Mouse (Mus musculus): ENCODE measurements around the gene Ccdc169. TPM values are rescaled to one million over a fixed set of nuclear protein-coding genes. Genes with fewer than 3 reads are reported as not detected.

Ccdc169 gene
- polyA plus RNA-seq, 1 experiment from 2014 or later, result 0.13 TPM

- Histone ChIP-seq H3K27ac (no peak overlapping the region), H3K4me2 (no peak overlapping the region), H3K27me3 (no peaks in the 10 kb centered on the region), H3K9ac (no peak overlapping the region), H3K4me3 (no peak overlapping the region), H3K4me1 (no peaks in the 10 kb centered on the region), H3K36me3 (peaks cover 92% of the 10 kb centered on the region), H3K9me3 (no peaks in the 10 kb centered on the region)
- WGBS, result 89% methylated on average over 4 of the region's 4 CpGs
- ATAC-seq (ENCODE audit: insufficient number of reproducible peaks, low FRiP score, low TSS enrichment, low read depth), result no peak
Measured at GRCm38 (mm10) chr3:55129181-55129692, 7.9 kb upstream of the Ccdc169 start.

DNA sequence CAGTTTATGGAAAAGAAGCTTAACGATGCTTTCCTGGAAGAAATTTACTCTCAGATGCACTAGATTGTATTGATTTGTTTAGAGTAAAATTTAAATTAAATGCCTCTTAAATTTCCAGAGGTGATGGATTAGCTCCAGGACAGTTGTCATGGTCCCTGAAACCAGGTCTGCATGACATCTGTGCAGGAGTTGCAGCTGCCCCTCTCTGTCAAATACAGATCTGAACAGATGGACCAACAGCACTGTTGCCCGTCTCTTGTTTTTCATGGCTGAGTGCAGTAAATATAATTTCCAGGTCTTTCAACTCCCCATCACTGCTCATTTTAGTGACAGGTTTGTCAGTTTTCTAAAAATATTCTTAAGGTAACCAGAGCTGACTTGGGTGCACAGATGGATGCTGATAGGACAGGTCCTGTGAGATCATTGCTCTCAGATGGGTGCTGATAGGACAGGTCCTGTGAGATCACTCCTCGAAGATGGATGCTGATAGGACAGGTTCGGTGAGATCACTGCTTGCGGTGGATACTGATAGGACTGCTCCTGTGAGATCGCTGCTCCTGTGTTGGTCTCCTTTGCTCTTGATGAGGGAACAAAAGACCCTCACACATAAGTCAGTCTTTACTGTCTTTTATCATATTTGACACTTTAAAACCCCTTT, 5.4 kb upstream of the Ccdc169 start:
- Histone ChIP-seq H3K4me3 (no peak overlapping the region), H3K36me3 (peaks cover 93% of the 10 kb centered on the region), H3K4me1 (no peaks in the 10 kb centered on the region), H3K4me2 (no peak overlapping the region), H3K9me3 (no peaks in the 10 kb centered on the region), H3K27me3 (no peaks in the 10 kb centered on the region), H3K27ac (no peak overlapping the region), H3K9ac (no peak overlapping the region)
- no peak for ATAC-seq (ENCODE audit: insufficient number of reproducible peaks, low FRiP score, low TSS enrichment, low read depth)
- WGBS, result 93% methylated on average over 6 of the region's 6 CpGs

DNA sequence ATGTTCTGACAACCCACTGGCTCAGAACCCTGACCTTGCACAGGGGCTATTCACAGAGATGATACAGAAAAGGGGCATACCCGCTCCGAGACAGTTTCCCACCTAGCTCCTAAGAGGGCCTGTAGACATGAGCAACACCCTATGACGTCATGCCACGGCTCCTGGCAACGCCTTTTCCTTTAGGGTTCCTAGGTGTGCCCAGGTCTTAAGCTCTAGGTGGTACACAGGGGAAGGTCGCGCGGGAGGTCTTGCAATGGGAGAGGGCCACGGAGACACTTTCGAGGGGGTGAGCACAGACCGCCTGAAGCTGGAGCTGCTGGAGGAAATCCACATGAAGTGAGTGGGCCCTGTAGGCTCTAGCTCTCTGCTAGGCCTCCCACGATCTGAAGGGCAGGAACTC, 2.7 kb downstream of the Ccdc169 start:
- Histone ChIP-seq H3K4me2 (no peak overlapping the region), H3K9me3 (no peaks in the 10 kb centered on the region), H3K36me3 (peaks cover 38% of the 10 kb centered on the region), H3K4me1 (no peaks in the 10 kb centered on the region), H3K27ac (no peak overlapping the region), H3K9ac (no peak overlapping the region), H3K4me3 (no peak overlapping the region), H3K27me3 (no peaks in the 10 kb centered on the region)
- no peak; the same call in 1 of the 2 replicates for ATAC-seq (ENCODE audit: insufficient number of reproducible peaks, low FRiP score, low TSS enrichment, low read depth)
- WGBS, result 93% methylated on average over 12 of the region's 12 CpGs

DNA sequence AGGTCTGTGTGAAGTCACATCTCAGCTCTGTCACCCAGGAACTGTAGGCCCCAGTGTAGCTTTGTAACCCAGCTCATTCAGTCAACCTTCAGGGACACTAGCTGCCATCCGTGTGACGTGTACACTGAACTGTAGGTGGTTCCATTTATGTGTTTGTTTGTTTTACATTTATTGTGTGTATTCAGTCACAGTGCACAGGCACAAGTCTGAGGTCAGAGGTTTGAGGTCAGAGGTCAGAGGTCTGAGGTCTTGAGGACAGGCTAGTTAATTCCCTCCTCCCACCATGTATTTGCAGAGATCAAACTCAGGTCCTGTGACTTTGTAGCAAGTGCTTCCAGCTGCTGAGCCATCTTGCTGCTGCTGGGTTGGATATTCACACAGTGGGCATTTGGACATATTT, 4.3 kb downstream of the Ccdc169 start:
- Histone ChIP-seq H3K27ac (no peak overlapping the region), H3K9ac (no peak overlapping the region), H3K4me2 (no peak overlapping the region), H3K36me3 (peaks cover 24% of the 10 kb centered on the region), H3K9me3 (no peaks in the 10 kb centered on the region), H3K27me3 (no peaks in the 10 kb centered on the region), H3K4me1 (no peaks in the 10 kb centered on the region), H3K4me3 (no peak overlapping the region)
- no peak for ATAC-seq (ENCODE audit: insufficient number of reproducible peaks, low FRiP score, low TSS enrichment, low read depth)
- 75% methylated on average over 2 of the region's 2 CpGs for WGBS

DNA sequence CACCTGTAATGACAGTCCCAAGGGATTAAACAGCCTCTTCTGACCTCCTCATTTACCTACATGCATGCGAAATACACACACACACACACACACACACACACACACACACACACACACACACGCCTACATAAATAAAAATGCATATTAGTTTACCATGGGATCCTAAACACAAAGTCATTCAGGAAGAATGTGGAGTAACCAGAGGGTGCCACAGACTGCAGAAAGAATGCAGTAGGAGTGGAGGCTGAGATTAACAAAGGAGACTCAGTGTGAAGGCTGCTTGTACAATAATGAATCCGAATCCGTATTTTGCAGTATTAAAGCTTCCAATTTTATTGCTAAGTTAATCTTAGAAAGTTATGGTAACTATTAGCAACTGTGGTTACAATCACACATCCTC, 7.8 kb downstream of the Ccdc169 start:
- H3K27ac ChIP-seq, result no peak overlapping the region
- no peak overlapping the region for H3K9ac ChIP-seq
- no peak overlapping the region for H3K4me2 ChIP-seq
- no peaks in the 10 kb centered on the region for H3K9me3 ChIP-seq
- no peaks in the 10 kb centered on the region for H3K4me1 ChIP-seq
- H3K27me3 ChIP-seq, result no peaks in the 10 kb centered on the region
- no peak for ATAC-seq (ENCODE audit: insufficient number of reproducible peaks, low FRiP score, low TSS enrichment, low read depth)
- WGBS, result 81% methylated on average over 4 of the region's 4 CpGs
- H3K36me3 ChIP-seq, result 0 out of 2 replicates have a peak, but pooled peaks cover under 1% of the 10 kb centered on the region
- H3K4me3 ChIP-seq, result no peak overlapping the region

DNA sequence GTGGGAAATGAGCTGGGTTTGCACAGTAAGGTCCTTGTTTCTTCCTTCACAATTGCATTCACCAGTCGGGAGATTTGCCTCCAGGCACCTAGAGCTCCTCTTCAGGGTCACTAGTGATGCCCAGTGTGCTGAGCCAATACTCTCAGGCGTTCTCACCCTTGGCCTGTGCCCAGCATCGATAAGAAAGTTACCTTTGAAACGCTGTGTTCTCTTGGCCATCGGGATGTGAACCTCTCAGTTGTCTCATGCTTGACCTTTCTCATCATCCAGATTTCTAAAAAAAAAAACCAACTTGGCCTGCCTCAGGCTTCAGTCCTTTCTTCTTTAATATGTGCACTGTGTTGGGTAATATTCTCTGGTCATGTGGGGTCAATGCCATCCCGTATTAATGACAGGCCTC, 9.3 kb downstream of the Ccdc169 start:
- no peak overlapping the region for H3K27ac ChIP-seq
- no peaks in the 10 kb centered on the region for H3K36me3 ChIP-seq
- H3K4me2 ChIP-seq, result no peak overlapping the region
- no peaks in the 10 kb centered on the region for H3K9me3 ChIP-seq
- 75% methylated on average over 6 of the region's 6 CpGs for WGBS
- no peaks in the 10 kb centered on the region for H3K27me3 ChIP-seq
- H3K9ac ChIP-seq, result no peak overlapping the region
- no peak for ATAC-seq (ENCODE audit: insufficient number of reproducible peaks, low FRiP score, low TSS enrichment, low read depth)
- H3K4me3 ChIP-seq, result no peak overlapping the region
- no peaks in the 10 kb centered on the region for H3K4me1 ChIP-seq

DNA sequence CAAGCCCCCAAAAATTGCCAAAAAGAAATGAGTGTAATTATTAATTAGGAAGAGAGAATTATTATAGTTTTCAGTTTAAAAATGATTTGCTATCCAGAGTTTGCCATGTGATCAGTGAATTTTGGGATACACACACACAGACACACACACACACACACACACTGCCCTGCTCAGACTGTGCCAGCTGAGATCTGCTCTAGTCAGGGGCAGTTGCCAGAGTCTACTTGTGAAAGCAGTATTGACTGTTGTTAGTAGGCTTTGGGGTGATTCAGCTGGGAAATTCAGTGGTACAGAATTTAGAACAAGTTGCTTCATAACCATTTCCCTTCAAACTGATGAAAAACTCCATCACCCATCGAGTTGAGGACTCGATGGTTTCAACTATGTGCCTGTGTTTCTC, 10.0 kb downstream of the Ccdc169 start:
- no peak overlapping the region for H3K9ac ChIP-seq
- WGBS, result 88% methylated on average over 2 of the region's 2 CpGs
- H3K27ac ChIP-seq, result no peak overlapping the region
- H3K4me2 ChIP-seq, result no peak overlapping the region
- H3K36me3 ChIP-seq, result no peaks in the 10 kb centered on the region
- no peak for ATAC-seq (ENCODE audit: insufficient number of reproducible peaks, low FRiP score, low TSS enrichment, low read depth)
- H3K27me3 ChIP-seq, result no peaks in the 10 kb centered on the region
- peaks cover 3% of the 10 kb centered on the region; the same call in 1 of the 2 replicates for H3K4me1 ChIP-seq
- H3K9me3 ChIP-seq, result no peaks in the 10 kb centered on the region
- no peak overlapping the region for H3K4me3 ChIP-seq

- no peak overlapping the region for H3K4me2 ChIP-seq
- H3K9ac ChIP-seq, result no peak overlapping the region
- no peaks in the 10 kb centered on the region for H3K36me3 ChIP-seq
- H3K27ac ChIP-seq, result no peak overlapping the region
- no peak for ATAC-seq (ENCODE audit: insufficient number of reproducible peaks, low FRiP score, low TSS enrichment, low read depth)
- H3K4me1 ChIP-seq, result peaks cover 3% of the 10 kb centered on the region; the same call in 1 of the 2 replicates
- 17% methylated on average over 3 of the region's 3 CpGs for WGBS
- no peak overlapping the region for H3K4me3 ChIP-seq
- no peaks in the 10 kb centered on the region for H3K9me3 ChIP-seq
- no peaks in the 10 kb centered on the region for H3K27me3 ChIP-seq
Measured at GRCm38 (mm10) chr3:55148091-55148490, 11.0 kb downstream of the Ccdc169 start.

- Histone ChIP-seq H3K4me2 (no peak overlapping the region), H3K9me3 (no peaks in the 10 kb centered on the region), H3K27me3 (no peaks in the 10 kb centered on the region), H3K4me3 (no peak overlapping the region), H3K27ac (no peak overlapping the region), H3K9ac (no peak overlapping the region), H3K36me3 (no peaks in the 10 kb centered on the region), H3K4me1 (peaks cover 3% of the 10 kb centered on the region; the same call in 1 of the 2 replicates)
- WGBS, result 18% methylated on average over 7 of the region's 7 CpGs
- no peak for ATAC-seq (ENCODE audit: insufficient number of reproducible peaks, low FRiP score, low TSS enrichment, low read depth)
Measured at GRCm38 (mm10) chr3:55151656-55152433, 14.7 kb downstream of the Ccdc169 start.

DNA sequence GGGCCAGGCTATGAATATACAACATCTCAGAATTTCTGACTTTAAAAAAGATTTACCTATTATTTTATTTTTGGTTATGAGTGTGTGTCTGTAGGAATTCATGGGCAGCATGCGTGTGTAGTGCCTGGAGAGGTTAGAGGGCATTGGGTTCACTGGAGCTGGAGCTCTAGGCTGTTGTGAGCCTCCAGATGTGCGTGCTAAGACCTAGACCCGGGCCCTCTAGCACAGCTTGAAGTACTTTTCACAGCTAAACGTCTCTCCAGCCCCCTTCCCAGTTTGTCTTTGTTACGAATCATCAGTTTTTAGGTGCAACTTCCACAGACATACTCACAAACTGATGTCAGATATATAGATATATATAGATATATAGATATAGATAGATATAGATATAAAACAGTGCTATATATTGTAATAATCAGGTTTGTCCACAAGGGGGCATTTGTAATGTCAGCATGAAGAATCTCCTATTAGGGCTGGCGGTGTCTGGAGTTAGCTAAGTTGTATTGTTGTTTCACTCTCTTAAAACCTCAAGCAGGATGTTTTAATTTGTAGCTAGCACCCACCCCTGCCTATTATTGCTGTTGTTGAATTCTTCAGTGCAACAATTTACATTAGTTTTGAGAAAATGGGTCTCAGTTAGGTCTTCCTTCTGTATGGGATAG, 15.7 kb downstream of the Ccdc169 start:
- Histone ChIP-seq H3K4me2 (no peak overlapping the region), H3K4me3 (no peak overlapping the region), H3K27ac (no peak overlapping the region), H3K9ac (no peak overlapping the region), H3K36me3 (no peaks in the 10 kb centered on the region), H3K4me1 (peaks cover 3% of the 10 kb centered on the region; the same call in 1 of the 2 replicates), H3K9me3 (no peaks in the 10 kb centered on the region), H3K27me3 (no peaks in the 10 kb centered on the region)
- 60% methylated on average over 6 of the region's 6 CpGs for WGBS
- no peak for ATAC-seq (ENCODE audit: insufficient number of reproducible peaks, low FRiP score, low TSS enrichment, low read depth)

DNA sequence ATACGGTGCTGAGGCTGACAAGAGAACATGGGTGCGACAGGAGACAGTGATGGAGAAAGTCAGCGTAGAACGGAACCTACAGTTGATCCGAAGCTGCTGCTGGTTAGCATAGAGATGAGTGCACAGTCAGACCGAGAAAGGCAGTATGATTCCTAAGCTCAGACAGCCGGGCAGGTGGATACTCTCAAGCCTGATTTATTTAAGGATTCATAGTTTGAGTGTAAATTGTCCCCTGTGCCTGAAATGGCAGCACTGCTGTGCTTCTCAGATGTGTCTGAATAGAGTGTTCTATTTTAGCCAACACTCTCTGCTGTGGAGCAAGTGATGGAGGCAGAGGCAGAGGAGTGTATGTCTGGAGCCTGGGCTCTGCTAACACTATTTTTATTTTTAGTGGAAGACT, 17.0 kb downstream of the Ccdc169 start:
- Histone ChIP-seq H3K9me3 (no peaks in the 10 kb centered on the region), H3K4me2 (no peak overlapping the region), H3K4me3 (no peak overlapping the region), H3K9ac (no peak overlapping the region), H3K36me3 (no peaks in the 10 kb centered on the region), H3K4me1 (peaks cover 3% of the 10 kb centered on the region; the same call in 1 of the 2 replicates), H3K27ac (no peak overlapping the region), H3K27me3 (no peaks in the 10 kb centered on the region)
- ATAC-seq (ENCODE audit: insufficient number of reproducible peaks, low FRiP score, low TSS enrichment, low read depth), result no peak
- WGBS, result 87% methylated on average over 7 of the region's 7 CpGs

DNA sequence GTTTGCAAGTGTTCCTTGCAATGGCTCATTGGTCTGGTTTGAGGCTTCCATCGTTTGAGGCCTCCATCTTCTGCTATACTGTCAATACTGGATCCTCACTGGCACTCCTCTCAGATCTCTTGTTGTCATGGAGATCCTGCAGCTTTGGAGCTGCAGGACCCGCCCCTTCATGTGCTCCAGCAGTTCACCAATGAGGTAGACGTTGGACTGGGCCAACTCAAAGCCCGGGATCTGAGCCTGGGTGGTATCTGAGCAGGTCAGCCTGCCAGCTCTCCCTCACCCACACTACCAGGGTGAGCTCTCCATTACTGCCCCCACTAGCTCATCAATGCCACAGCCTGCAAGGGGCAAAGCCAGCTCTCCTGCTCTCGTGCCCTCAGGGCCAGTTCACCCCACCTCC, 20.3 kb downstream of the Ccdc169 start:
- Histone ChIP-seq H3K9me3 (no peaks in the 10 kb centered on the region), H3K36me3 (no peaks in the 10 kb centered on the region), H3K4me1 (no peaks in the 10 kb centered on the region), H3K27ac (no peak overlapping the region), H3K27me3 (no peaks in the 10 kb centered on the region), H3K9ac (no peak overlapping the region), H3K4me2 (no peak overlapping the region), H3K4me3 (no peak overlapping the region)
- no peak for ATAC-seq (ENCODE audit: insufficient number of reproducible peaks, low FRiP score, low TSS enrichment, low read depth)
- WGBS, result 71% methylated on average over 5 of the region's 5 CpGs
